Mouse (Mus musculus) layer of hippocampus, adult 18-20 months (tissue): ENCODE measurements around the gene Nudt14. TPM values are rescaled to one million over a fixed set of nuclear protein-coding genes. Genes with fewer than 3 reads are reported as not detected.
A peak's percentile ranks its signal among the peaks of the same experiment; 100 is the strongest.

ENCODE experiments used
- DNase-seq, 2 experiments: peaks; one replicate each; pipeline ENCODE4 v3.0.0; 2022; ENCODE audit warnings: low spot score in 2 of 2
- long read RNA-seq: library from polyadenylated mRNA; stranded (forward); transcript quantifications from one replicate; pipeline ENCODE4 v2.0.0, GENCODE M21; 2021
- total RNA-seq, 2 experiments: library from RNA; stranded (reverse); gene quantifications; 2 replicates each; pipeline ENCODE4 v1.2.3; 2021

Nudt14 gene
- 10 to 100 TPM; 12.8 to 14.6 TPM for total RNA-seq
- long read RNA-seq, transcript Nudt14-202 (5 exons, 1,241 nt) = major isoform, 6 of 9 reads
- long read RNA-seq, partial matches to known transcripts = 0 of 9 reads
- long read RNA-seq, other reads (novel, unspliced or antisense) = 0 of 9 reads

GRCm38 (mm10) chr12:112941776-112942713, at the start of gene Nudt14:
Gene Nudt14 (minus strand): TSS chr12:112942124.
- DNase-seq = peak in 1 of 2 experiments; percentile 72

- DNase-seq = no peak
Measured at GRCm38 (mm10) chr12:112991444-112991843, 49.5 kb upstream of the Nudt14 start.

GRCm38 (mm10) chr12:112990706-112991405, 48.9 kb upstream of the Nudt14 start:
- no peak for DNase-seq

GRCm38 (mm10) chr12:112987877-112988276, 46.0 kb upstream of the Nudt14 start:
- no peak for DNase-seq

GRCm38 (mm10) chr12:112985346-112985745, 43.4 kb upstream of the Nudt14 start:
- DNase-seq = no peak

- peak in 1 of 2 experiments; percentile 30 for DNase-seq
Measured at GRCm38 (mm10) chr12:112982031-112982430, 40.1 kb upstream of the Nudt14 start.

GRCm38 (mm10) chr12:112977156-112977555, 35.2 kb upstream of the Nudt14 start:
- no peak for DNase-seq

GRCm38 (mm10) chr12:112976371-112977073, 34.6 kb upstream of the Nudt14 start, which contains the start of gene Btbd6:
Gene Btbd6 (plus strand): TSS chr12:112976482.
- DNase-seq = peak; percentile 86 to 92

- DNase-seq = no peak
Measured at GRCm38 (mm10) chr12:112974736-112975135, 32.8 kb upstream of the Nudt14 start.

- no peak for DNase-seq
Measured at GRCm38 (mm10) chr12:112969616-112970015, 27.7 kb upstream of the Nudt14 start.

GRCm38 (mm10) chr12:112968943-112969342, 27.0 kb upstream of the Nudt14 start:
- DNase-seq = no peak

GRCm38 (mm10) chr12:112965783-112966182, 23.9 kb upstream of the Nudt14 start:
- no peak for DNase-seq

GRCm38 (mm10) chr12:112961872-112962271, 19.9 kb upstream of the Nudt14 start:
- no peak for DNase-seq

GRCm38 (mm10) chr12:112961428-112961827, 19.5 kb upstream of the Nudt14 start:
- no peak for DNase-seq

GRCm38 (mm10) chr12:112959421-112959820, 17.5 kb upstream of the Nudt14 start:
- no peak for DNase-seq

- no peak for DNase-seq
Measured at GRCm38 (mm10) chr12:112958303-112958702, 16.4 kb upstream of the Nudt14 start.

GRCm38 (mm10) chr12:112955800-112956199, 13.9 kb upstream of the Nudt14 start:
- peak; percentile 58 to 85 for DNase-seq

- DNase-seq = no peak
Measured at GRCm38 (mm10) chr12:112952926-112953565, 11.1 kb upstream of the Nudt14 start.

- DNase-seq = no peak
Measured at GRCm38 (mm10) chr12:112952433-112952832, 10.5 kb upstream of the Nudt14 start.

- no peak for DNase-seq
Measured at GRCm38 (mm10) chr12:112951150-112951842, 9.4 kb upstream of the Nudt14 start.
